Mouse (Mus musculus): ENCODE results near the gene Sord.

DNA sequence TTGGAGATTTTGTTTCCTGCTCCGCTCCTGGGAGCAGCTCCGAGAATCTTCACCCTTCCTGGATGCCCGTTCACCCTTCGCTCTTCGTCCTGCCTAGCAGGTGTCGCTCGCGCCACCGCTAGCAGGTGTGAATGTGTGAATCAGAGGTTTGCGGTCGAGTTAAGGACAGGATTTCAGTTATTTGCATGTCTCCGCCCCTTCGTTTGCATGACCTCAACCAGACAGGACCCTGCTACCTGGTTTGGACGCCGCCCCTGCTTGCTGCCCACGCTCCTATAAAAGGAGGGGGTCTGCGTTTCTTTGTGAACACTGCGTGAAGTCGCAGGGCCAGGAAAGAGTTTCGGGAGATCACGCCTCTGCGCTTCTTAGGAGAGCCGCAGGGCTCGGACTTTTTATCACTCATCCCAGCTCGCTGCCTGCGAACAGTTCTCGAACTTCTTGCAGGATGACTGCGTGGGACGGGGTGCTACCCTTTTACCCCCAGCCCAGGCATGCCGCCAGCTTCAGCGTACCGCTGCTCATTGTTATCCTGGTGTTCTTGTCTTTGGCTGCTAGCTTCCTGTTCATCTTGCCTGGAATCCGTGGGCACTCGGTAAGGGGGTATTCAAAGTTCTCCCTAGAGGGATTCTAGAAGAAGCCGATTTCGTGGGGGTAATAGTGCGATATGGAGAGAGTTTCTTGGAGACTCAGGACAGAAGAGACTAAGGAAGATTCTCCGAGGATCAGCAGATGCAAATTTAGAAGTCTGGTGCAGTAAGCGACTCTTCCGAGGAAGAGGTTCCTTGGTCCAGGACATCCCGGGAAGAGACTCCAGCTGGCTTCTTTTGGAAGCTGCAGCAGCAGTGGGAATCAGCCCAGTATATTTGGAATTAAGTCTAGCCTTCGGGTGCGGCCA, 64.3 kb downstream of the Sord start, which contains the start of gene Duoxa2:
- TF ChIP-seq CTCF (IDR thresholded peaks at IDR 0.05; ENCODE audit: low read depth, low read length), result no peak
- TF ChIP-seq POLR2A (IDR thresholded peaks at IDR 0.05; ENCODE audit: extremely low read depth, insufficient read depth, low read length), result no peak

All from liver, adult 2 months (tissue).